Mouse (Mus musculus): ENCODE results near the gene Olfr836. TPM values are rescaled to one million over a fixed set of nuclear protein-coding genes. Genes with fewer than 3 reads are reported as not detected.
"Not testable (repeated sequence)": the region's sequence is repeated elsewhere in the genome, so short reads cannot be mapped to it uniquely, and the experiment has no call there.

Olfr836 gene
- polyA plus RNA-seq (2015; fragmentation: Nextera tagmentation; extraction: Ambion mirVana): not detected in 2 replicates

GRCm38 (mm10) chr9:19120082-19120481 lies at the start of gene Olfr836:
Gene Olfr836, plus strand, starts transcription at chr9:19120382.
- no peak for ATAC-seq (ENCODE audit: insufficient read depth)
- H3K27me3 ChIP-seq: no peaks in the 10 kb centered on the region
- no peak within 1 kb of the TSS for H3K27ac ChIP-seq (replicated peaks)
- H3K4me2 ChIP-seq: no peak within 1 kb of the TSS
- H3K9me3 ChIP-seq (replicated peaks): no peaks in the 10 kb centered on the region
- H3K36me3 ChIP-seq (replicated peaks): no peaks in the 10 kb centered on the region
- H3K4me3 ChIP-seq (replicated peaks): no peak within 1 kb of the TSS
- no peaks in the 10 kb centered on the region for H3K4me1 ChIP-seq (replicated peaks)
- H3K9ac ChIP-seq: no peak within 1 kb of the TSS

- Histone ChIP-seq H3K9me3 (replicated peaks) (no peaks in the 10 kb centered on the region), H3K36me3 (replicated peaks) (no peaks in the 10 kb centered on the region), H3K27ac (replicated peaks) (no peak overlapping the region), H3K9ac (no peak overlapping the region), H3K27me3 (no peaks in the 10 kb centered on the region), H3K4me1 (replicated peaks) (no peaks in the 10 kb centered on the region), H3K4me2 (no peak overlapping the region), H3K4me3 (replicated peaks) (no peak overlapping the region)
- no peak for ATAC-seq (ENCODE audit: insufficient read depth)
- 20% methylated on average over 3 of the region's 3 CpGs for WGBS (ENCODE audit: insufficient replicate concordance)
These were observed 35.2 kb upstream of the Olfr836 start for GRCm38 (mm10) chr9:19084986-19085385.

DNA sequence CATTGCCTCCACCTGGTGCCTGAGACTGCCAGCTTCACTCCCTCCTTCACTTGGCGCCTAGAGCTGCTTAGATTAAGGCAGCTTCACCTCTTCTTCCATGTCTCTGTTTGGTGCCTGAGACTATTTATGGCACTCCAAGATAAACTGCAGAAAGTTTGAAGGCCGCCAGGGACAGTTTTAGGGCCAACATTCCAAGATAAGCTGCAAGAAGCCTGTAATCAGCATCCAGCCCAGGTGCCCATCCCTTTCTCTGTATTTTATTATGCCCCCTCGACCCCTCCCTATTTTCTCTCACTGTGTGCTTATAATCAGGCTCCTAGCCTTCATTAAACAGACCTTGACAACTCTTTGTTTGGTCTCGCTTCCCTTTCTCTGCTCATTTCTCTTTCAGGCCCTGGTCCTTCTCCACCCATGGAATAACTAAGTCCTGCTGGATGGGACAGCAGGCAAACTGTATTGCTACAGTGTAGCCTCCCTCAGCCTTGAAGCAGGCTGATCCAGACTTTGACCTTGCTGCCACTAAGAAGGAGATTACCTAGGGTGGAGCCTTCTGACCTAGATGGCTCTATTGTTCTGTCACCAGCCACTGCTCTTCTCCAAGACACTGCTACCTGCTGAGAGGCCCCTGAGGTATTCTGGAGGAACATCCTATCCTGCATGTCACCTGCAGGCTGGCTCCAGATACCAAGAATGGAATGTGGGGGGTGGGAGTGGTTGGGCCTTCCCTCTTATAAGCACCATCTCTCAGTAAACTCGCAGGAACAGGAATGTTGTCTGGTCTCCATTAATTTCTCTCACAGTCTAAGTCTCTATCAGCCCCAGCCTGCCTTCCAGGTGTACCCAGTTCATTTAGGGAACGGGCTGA lies 27.1 kb upstream of the Olfr836 start:
- not testable (repeated sequence) for H3K4me2 ChIP-seq; ATAC-seq (ENCODE audit: insufficient read depth); H3K9me3 ChIP-seq (replicated peaks); H3K4me3 ChIP-seq (replicated peaks); H3K27ac ChIP-seq (replicated peaks); H3K9ac ChIP-seq; H3K36me3 ChIP-seq (replicated peaks); H3K27me3 ChIP-seq; H3K4me1 ChIP-seq (replicated peaks)
- 36% methylated on average over 6 of the region's 6 CpGs for WGBS (ENCODE audit: insufficient replicate concordance)

GRCm38 (mm10) chr9:19097286-19097685 lies 22.9 kb upstream of the Olfr836 start:
- H3K27me3 ChIP-seq: no peaks in the 10 kb centered on the region
- H3K9ac ChIP-seq: no peak overlapping the region
- H3K4me2 ChIP-seq: no peak overlapping the region
- ATAC-seq (ENCODE audit: insufficient read depth): no peak
- WGBS (ENCODE audit: insufficient replicate concordance): 61% methylated on average over 4 of the region's 4 CpGs
- H3K27ac ChIP-seq (replicated peaks): no peak overlapping the region
- no peaks in the 10 kb centered on the region for H3K9me3 ChIP-seq (replicated peaks)
- no peaks in the 10 kb centered on the region for H3K36me3 ChIP-seq (replicated peaks)
- no peaks in the 10 kb centered on the region for H3K4me1 ChIP-seq (replicated peaks)
- H3K4me3 ChIP-seq (replicated peaks): no peak overlapping the region

DNA sequence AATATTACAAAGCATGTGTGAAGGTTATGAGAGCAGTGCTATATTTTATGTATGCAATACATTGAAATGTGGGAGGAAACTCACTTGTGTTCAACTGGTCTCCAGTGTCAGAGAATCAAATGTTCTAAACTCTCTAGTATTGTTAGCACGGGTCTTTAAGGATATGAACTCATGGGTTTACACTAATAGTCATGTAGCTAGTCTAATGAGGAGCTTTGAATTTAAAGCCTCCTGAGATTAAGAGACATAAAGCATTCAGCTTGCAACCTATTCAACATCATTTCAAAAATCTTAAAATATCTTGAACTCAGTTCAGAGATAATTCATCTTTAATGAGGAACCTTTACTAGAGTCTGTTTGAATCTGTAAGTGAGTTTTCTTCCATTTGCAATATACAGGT lies 15.8 kb downstream of the Olfr836 start, which contains the start of gene Olfr837:
Gene Olfr837, plus strand, starts transcription at position 301 of the 400 bp plus-strand sequence.
- H3K4me3 ChIP-seq (replicated peaks): no peak within 1 kb of the TSS
- WGBS (ENCODE audit: insufficient replicate concordance): 71% methylated on average over 1 of the region's 1 CpGs
- H3K36me3 ChIP-seq (replicated peaks): no peaks in the 10 kb centered on the region
- no peaks in the 10 kb centered on the region for H3K27me3 ChIP-seq
- 0 out of 2 replicates have a peak, but pooled peaks cover 4% of the 10 kb centered on the region for H3K9me3 ChIP-seq (replicated peaks)
- no peak for ATAC-seq (ENCODE audit: insufficient read depth)
- no peak within 1 kb of the TSS for H3K27ac ChIP-seq (replicated peaks)
- no peaks in the 10 kb centered on the region for H3K4me1 ChIP-seq (replicated peaks)
- H3K4me2 ChIP-seq: no peak within 1 kb of the TSS
- H3K9ac ChIP-seq: no peak within 1 kb of the TSS

Other genes starting within 250 kb of the Olfr836 start
- gene Olfr830, start 245.7 kb upstream of the Olfr836 start, polyA plus RNA-seq (2015; fragmentation: Nextera tagmentation; extraction: Ambion mirVana): not detected in 2 replicates
- not detected in 2 replicates for gene Olfr832, start 183.3 kb upstream of the Olfr836 start, polyA plus RNA-seq (2015; fragmentation: Nextera tagmentation; extraction: Ambion mirVana)
- not detected in 2 replicates for gene Olfr834, start 132.4 kb upstream of the Olfr836 start, polyA plus RNA-seq (2015; fragmentation: Nextera tagmentation; extraction: Ambion mirVana)
- gene Olfr835, start 87.6 kb upstream of the Olfr836 start, polyA plus RNA-seq (2015; fragmentation: Nextera tagmentation; extraction: Ambion mirVana): not detected in 2 replicates
- not detected in 2 replicates for gene Olfr837, start 15.9 kb downstream of the Olfr836 start, polyA plus RNA-seq (2015; fragmentation: Nextera tagmentation; extraction: Ambion mirVana)
- not detected in 2 replicates for gene Olfr839-ps1, start 56.9 kb downstream of the Olfr836 start, polyA plus RNA-seq (2015; fragmentation: Nextera tagmentation; extraction: Ambion mirVana)
- not detected in 2 replicates for gene Olfr843, start 131.6 kb downstream of the Olfr836 start, polyA plus RNA-seq (2015; fragmentation: Nextera tagmentation; extraction: Ambion mirVana)
- gene Olfr844, start 196.0 kb downstream of the Olfr836 start, polyA plus RNA-seq (2015; fragmentation: Nextera tagmentation; extraction: Ambion mirVana): not detected in 2 replicates
- not detected in 2 replicates for gene Olfr845, start 216.1 kb downstream of the Olfr836 start, polyA plus RNA-seq (2015; fragmentation: Nextera tagmentation; extraction: Ambion mirVana)
- gene Olfr846, start 243.6 kb downstream of the Olfr836 start, polyA plus RNA-seq (2015; fragmentation: Nextera tagmentation; extraction: Ambion mirVana): not detected in 2 replicates

Measured in liver, embryonic 15.5 days (tissue).